Mouse (Mus musculus): ENCODE measurements around the gene Alox5ap.

The Alox5ap gene

GRCm38 (mm10) chr5:149264405-149264804 is at the start of gene Alox5ap:
Gene Alox5ap, plus strand, starts transcription at chr5:149264767.
- DNase-seq (ENCODE audit: extremely low read depth, low read depth, low spot score) = no peak

- no peak for DNase-seq (ENCODE audit: extremely low read depth, low read depth, low spot score)
Measured at GRCm38 (mm10) chr5:149215540-149215939, 49.0 kb upstream of the Alox5ap start.

- no peak for DNase-seq (ENCODE audit: extremely low read depth, low read depth, low spot score)
Measured at GRCm38 (mm10) chr5:149217524-149218357, 46.8 kb upstream of the Alox5ap start.

GRCm38 (mm10) chr5:149219493-149219892 is 45.1 kb upstream of the Alox5ap start:
- no peak for DNase-seq (ENCODE audit: extremely low read depth, low read depth, low spot score)

GRCm38 (mm10) chr5:149221355-149221754 is 43.2 kb upstream of the Alox5ap start:
- no peak for DNase-seq (ENCODE audit: extremely low read depth, low read depth, low spot score)

GRCm38 (mm10) chr5:149224666-149225065 is 39.9 kb upstream of the Alox5ap start:
- no peak for DNase-seq (ENCODE audit: extremely low read depth, low read depth, low spot score)

GRCm38 (mm10) chr5:149228700-149229618 is 35.6 kb upstream of the Alox5ap start:
- peak; percentile 13 for DNase-seq (ENCODE audit: extremely low read depth, low read depth, low spot score)

- no peak for DNase-seq (ENCODE audit: extremely low read depth, low read depth, low spot score)
Measured at GRCm38 (mm10) chr5:149229619-149230339, 34.8 kb upstream of the Alox5ap start.

GRCm38 (mm10) chr5:149235002-149235401 is 29.6 kb upstream of the Alox5ap start:
- DNase-seq (ENCODE audit: extremely low read depth, low read depth, low spot score) = no peak

- no peak for DNase-seq (ENCODE audit: extremely low read depth, low read depth, low spot score)
Measured at GRCm38 (mm10) chr5:149237221-149237950, 27.2 kb upstream of the Alox5ap start.

GRCm38 (mm10) chr5:149242467-149242866 is 22.1 kb upstream of the Alox5ap start:
- DNase-seq (ENCODE audit: extremely low read depth, low read depth, low spot score) = no peak

GRCm38 (mm10) chr5:149243053-149243452 is 21.5 kb upstream of the Alox5ap start:
- DNase-seq (ENCODE audit: extremely low read depth, low read depth, low spot score) = no peak

GRCm38 (mm10) chr5:149245391-149245964 is 19.1 kb upstream of the Alox5ap start:
- no peak for DNase-seq (ENCODE audit: extremely low read depth, low read depth, low spot score)

- DNase-seq (ENCODE audit: extremely low read depth, low read depth, low spot score) = no peak
Measured at GRCm38 (mm10) chr5:149245965-149246470, 18.5 kb upstream of the Alox5ap start.

- no peak for DNase-seq (ENCODE audit: extremely low read depth, low read depth, low spot score)
Measured at GRCm38 (mm10) chr5:149247047-149247904, 17.3 kb upstream of the Alox5ap start.

- no peak for DNase-seq (ENCODE audit: extremely low read depth, low read depth, low spot score)
Measured at GRCm38 (mm10) chr5:149252303-149252702, 12.3 kb upstream of the Alox5ap start.

- DNase-seq (ENCODE audit: extremely low read depth, low read depth, low spot score) = no peak
Measured at GRCm38 (mm10) chr5:149253491-149253890, 11.1 kb upstream of the Alox5ap start.

GRCm38 (mm10) chr5:149255522-149255921 is 9.0 kb upstream of the Alox5ap start:
- no peak for DNase-seq (ENCODE audit: extremely low read depth, low read depth, low spot score)
